Mouse (Mus musculus): Measurements from ENCODE around the gene Rfpl4. TPM values are rescaled to one million over a fixed set of nuclear protein-coding genes. Genes with fewer than 3 reads are reported as not detected.
"Not testable (repeated sequence)": the region's sequence is repeated elsewhere in the genome, so short reads cannot be mapped to it uniquely, and the experiment has no call there.

The Rfpl4 gene
- polyA plus RNA-seq, 1 experiment from 2014 or later, result not detected

- no peak for ATAC-seq
Measured at GRCm38 (mm10) chr7:5083325-5084105, 33.2 kb downstream of the Rfpl4 start.

GRCm38 (mm10) chr7:5081939-5082338 is 34.8 kb downstream of the Rfpl4 start:
- peaks cover 23% of the 10 kb centered on the region; the same call in 1 of the 2 replicates for H3K36me3 ChIP-seq (ENCODE audit: control insufficient read depth, insufficient read depth, low read length)
- no peak overlapping the region for H3K4me3 ChIP-seq (ENCODE audit: low read length)
- H3K4me1 ChIP-seq (ENCODE audit: control insufficient read depth, insufficient read depth, low read depth, low read length), result peaks cover 15% of the 10 kb centered on the region
- no peaks in the 10 kb centered on the region for H3K27me3 ChIP-seq (replicated peaks; ENCODE audit: control insufficient read depth, insufficient read depth, low read length)
- H3K4me2 ChIP-seq (ENCODE audit: low read length), result peak overlapping the region; percentile 58
- no peak for ATAC-seq
- H3K27ac ChIP-seq (ENCODE audit: low read depth, low read length), result no peak overlapping the region
- H3K9me3 ChIP-seq (ENCODE audit: control insufficient read depth, low read length), result no peaks in the 10 kb centered on the region
- no peak overlapping the region for H3K9ac ChIP-seq (ENCODE audit: low read depth, low read length)
- 98% methylated on average over 2 of the region's 2 CpGs for WGBS

More at GRCm38 (mm10) chr7:5083325-5084105, 33.2 kb downstream of the Rfpl4 start:
- no peak overlapping the region for H3K27ac ChIP-seq (ENCODE audit: low read depth, low read length)
- peaks cover 16% of the 10 kb centered on the region; the same call in 1 of the 2 replicates for H3K36me3 ChIP-seq (ENCODE audit: control insufficient read depth, insufficient read depth, low read length)
- no peak overlapping the region for H3K4me2 ChIP-seq (ENCODE audit: low read length)
- H3K4me3 ChIP-seq (ENCODE audit: low read length), result no peak overlapping the region
- H3K9ac ChIP-seq (ENCODE audit: low read depth, low read length), result no peak overlapping the region
- peaks cover 15% of the 10 kb centered on the region for H3K4me1 ChIP-seq (ENCODE audit: control insufficient read depth, insufficient read depth, low read depth, low read length)
- 91% methylated on average over 18 of the region's 18 CpGs for WGBS
- H3K9me3 ChIP-seq (ENCODE audit: control insufficient read depth, low read length), result no peaks in the 10 kb centered on the region
- H3K27me3 ChIP-seq (replicated peaks; ENCODE audit: control insufficient read depth, insufficient read depth, low read length), result no peaks in the 10 kb centered on the region

DNA sequence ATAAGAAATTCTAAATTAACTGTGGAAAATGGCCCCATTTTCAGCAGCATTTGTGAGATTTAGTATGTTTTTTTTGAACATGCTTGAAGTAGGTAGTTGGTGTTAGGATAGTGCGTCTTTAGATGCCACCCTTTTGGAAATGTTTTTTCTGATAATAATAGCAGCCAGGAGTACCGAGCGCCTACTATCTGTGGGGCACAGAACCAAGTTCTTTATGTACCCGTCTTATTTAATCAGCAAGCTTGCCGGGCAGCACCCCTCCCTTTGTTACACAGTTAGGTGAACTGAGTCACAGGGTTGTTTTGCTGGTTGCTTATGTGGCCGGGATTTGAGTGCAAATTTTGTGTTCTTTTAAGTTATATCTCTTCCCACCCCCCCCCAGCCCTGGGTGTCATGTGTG is 35.5 kb downstream of the Rfpl4 start:
- ATAC-seq, result no peak
- Histone ChIP-seq H3K9me3 (ENCODE audit: control insufficient read depth, low read length) (no peaks in the 10 kb centered on the region), H3K9ac (ENCODE audit: low read depth, low read length) (no peak overlapping the region), H3K4me3 (ENCODE audit: low read length) (peak overlapping the region; percentile 99), H3K36me3 (ENCODE audit: control insufficient read depth, insufficient read depth, low read length) (peaks cover 29% of the 10 kb centered on the region; the same call in 1 of the 2 replicates), H3K27ac (ENCODE audit: low read depth, low read length) (no peak overlapping the region), H3K27me3 (replicated peaks; ENCODE audit: control insufficient read depth, insufficient read depth, low read length) (no peaks in the 10 kb centered on the region), H3K4me2 (ENCODE audit: low read length) (peak overlapping the region; percentile 58), H3K4me1 (ENCODE audit: control insufficient read depth, insufficient read depth, low read depth, low read length) (peaks cover 15% of the 10 kb centered on the region)
- WGBS, result 69% methylated on average over 6 of the region's 6 CpGs

DNA sequence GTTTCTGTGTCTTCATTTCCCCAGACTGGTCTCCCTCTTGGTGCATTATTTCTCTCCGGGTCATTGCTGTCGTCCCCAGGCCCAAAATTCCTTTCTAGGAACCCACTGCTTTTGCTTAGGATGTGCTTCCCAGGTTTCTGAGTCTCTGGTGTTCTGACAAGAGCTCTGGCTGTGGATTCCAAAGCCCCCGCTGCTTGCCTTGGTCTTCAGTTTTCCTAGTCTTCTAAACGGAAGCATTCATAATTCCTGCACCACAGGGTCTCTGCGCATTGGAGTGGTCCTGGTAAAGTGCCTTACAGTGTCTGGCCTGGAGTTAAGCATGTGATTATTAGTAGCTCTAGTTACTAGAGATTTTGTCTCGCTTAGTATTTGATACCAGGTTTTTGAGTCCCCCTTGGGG is 35.9 kb downstream of the Rfpl4 start:
- peak overlapping the region; percentile 99 for H3K4me3 ChIP-seq (ENCODE audit: low read length)
- peaks cover 30% of the 10 kb centered on the region; the same call in 1 of the 2 replicates for H3K36me3 ChIP-seq (ENCODE audit: control insufficient read depth, insufficient read depth, low read length)
- 17% methylated on average over 6 of the region's 6 CpGs for WGBS
- peak overlapping the region; percentile 99 for H3K9ac ChIP-seq (ENCODE audit: low read depth, low read length)
- peak overlapping the region; percentile 93 for H3K27ac ChIP-seq (ENCODE audit: low read depth, low read length)
- no peaks in the 10 kb centered on the region for H3K9me3 ChIP-seq (ENCODE audit: control insufficient read depth, low read length)
- peak overlapping the region; percentile 58 for H3K4me2 ChIP-seq (ENCODE audit: low read length)
- H3K4me1 ChIP-seq (ENCODE audit: control insufficient read depth, insufficient read depth, low read depth, low read length), result peaks cover 15% of the 10 kb centered on the region
- ATAC-seq, result no peak
- H3K27me3 ChIP-seq (replicated peaks; ENCODE audit: control insufficient read depth, insufficient read depth, low read length), result no peaks in the 10 kb centered on the region

- Histone ChIP-seq H3K27ac (ENCODE audit: low read depth, low read length) (peak within 1 kb of the TSS; percentile 93), H3K27me3 (replicated peaks; ENCODE audit: control insufficient read depth, insufficient read depth, low read length) (no peaks in the 10 kb centered on the region), H3K36me3 (ENCODE audit: control insufficient read depth, insufficient read depth, low read length) (peaks cover 29% of the 10 kb centered on the region), H3K9ac (ENCODE audit: low read depth, low read length) (peak within 1 kb of the TSS; percentile 99), H3K4me3 (ENCODE audit: low read length) (peak within 1 kb of the TSS; percentile 99), H3K9me3 (ENCODE audit: control insufficient read depth, low read length) (no peaks in the 10 kb centered on the region), H3K4me1 (ENCODE audit: control insufficient read depth, insufficient read depth, low read depth, low read length) (peaks cover 15% of the 10 kb centered on the region), H3K4me2 (ENCODE audit: low read length) (peak within 1 kb of the TSS; percentile 58)
- peak; percentile 98 for ATAC-seq
- under 1% methylated on average over 78 of the region's 81 CpGs for WGBS
Measured at GRCm38 (mm10) chr7:5080010-5080751, 36.6 kb downstream of the Rfpl4 start, which contains the start of gene Epn1. TSS of gene Epn1 (plus strand) at chr7:5080235.

DNA sequence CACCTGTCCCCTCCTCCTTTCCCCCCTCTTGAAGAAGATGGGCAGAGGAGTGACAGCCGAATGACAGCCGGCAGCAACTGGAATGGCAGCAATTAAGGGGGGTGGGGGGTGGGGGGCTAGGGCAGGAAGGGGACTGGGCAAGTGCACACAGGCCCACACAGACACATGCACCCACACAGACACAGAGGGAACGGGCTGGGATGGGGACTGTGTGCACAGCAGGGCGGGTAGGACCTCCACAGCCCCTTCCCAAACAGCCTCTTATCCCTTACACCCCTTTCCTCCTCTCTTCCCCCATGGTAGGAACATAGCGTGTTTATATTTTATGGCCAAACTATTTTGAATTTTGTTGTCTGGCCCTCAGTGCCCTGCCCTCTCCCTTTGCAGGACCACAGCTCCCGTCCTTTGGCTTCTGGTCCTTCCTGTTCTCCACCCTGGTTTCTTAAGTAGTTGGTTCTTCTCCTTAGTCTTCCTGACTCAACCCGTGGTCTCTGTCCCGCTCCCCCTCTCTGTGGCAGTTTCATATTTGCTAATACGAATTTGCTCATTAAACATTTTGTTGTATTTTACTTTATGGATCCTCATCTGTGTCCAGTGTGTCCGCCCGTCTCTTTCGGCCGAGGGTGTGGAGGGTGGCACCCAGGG is 37.3 kb downstream of the Rfpl4 start:
- WGBS, result 46% methylated on average over 9 of the region's 13 CpGs
- Histone ChIP-seq H3K9ac (ENCODE audit: low read depth, low read length) (peak overlapping the region; percentile 42; the same call in 1 of the 2 replicates), H3K36me3 (ENCODE audit: control insufficient read depth, insufficient read depth, low read length) (peaks cover 27% of the 10 kb centered on the region)

GRCm38 (mm10) chr7:5076931-5077330 is 39.8 kb downstream of the Rfpl4 start:
- 96% methylated on average over 2 of the region's 2 CpGs for WGBS
- Histone ChIP-seq H3K4me1 (ENCODE audit: control insufficient read depth, insufficient read depth, low read depth, low read length) (peaks cover 12% of the 10 kb centered on the region), H3K9me3 (ENCODE audit: control insufficient read depth, low read length) (no peaks in the 10 kb centered on the region), H3K4me2 (ENCODE audit: low read length) (no peak overlapping the region), H3K4me3 (ENCODE audit: low read length) (no peak overlapping the region), H3K9ac (ENCODE audit: low read depth, low read length) (no peak overlapping the region), H3K27ac (ENCODE audit: low read depth, low read length) (no peak overlapping the region), H3K27me3 (replicated peaks; ENCODE audit: control insufficient read depth, insufficient read depth, low read length) (no peaks in the 10 kb centered on the region), H3K36me3 (ENCODE audit: control insufficient read depth, insufficient read depth, low read length) (peaks cover 35% of the 10 kb centered on the region)
- no peak for ATAC-seq

More for the DNA sequence above, 37.3 kb downstream of the Rfpl4 start:
- H3K27ac ChIP-seq (ENCODE audit: low read depth, low read length), result peak overlapping the region; percentile 73; the same call in 1 of the 2 replicates
- peaks cover 15% of the 10 kb centered on the region for H3K4me1 ChIP-seq (ENCODE audit: control insufficient read depth, insufficient read depth, low read depth, low read length)
- H3K27me3 ChIP-seq (replicated peaks; ENCODE audit: control insufficient read depth, insufficient read depth, low read length); H3K9me3 ChIP-seq (ENCODE audit: control insufficient read depth, low read length): not testable (repeated sequence)
- H3K4me3 ChIP-seq (ENCODE audit: low read length), result peak overlapping the region; percentile 99
- H3K4me2 ChIP-seq (ENCODE audit: low read length), result peak overlapping the region; percentile 58
- peak; percentile 19 for ATAC-seq

- ATAC-seq, result no peak
- Histone ChIP-seq H3K9me3 (ENCODE audit: control insufficient read depth, low read length) (no peaks in the 10 kb centered on the region), H3K9ac (ENCODE audit: low read depth, low read length) (no peak overlapping the region), H3K36me3 (ENCODE audit: control insufficient read depth, insufficient read depth, low read length) (peaks cover 44% of the 10 kb centered on the region), H3K27me3 (replicated peaks; ENCODE audit: control insufficient read depth, insufficient read depth, low read length) (no peaks in the 10 kb centered on the region), H3K4me3 (ENCODE audit: low read length) (no peak overlapping the region), H3K4me1 (ENCODE audit: control insufficient read depth, insufficient read depth, low read depth, low read length) (no peaks in the 10 kb centered on the region), H3K4me2 (ENCODE audit: low read length) (no peak overlapping the region), H3K27ac (ENCODE audit: low read depth, low read length) (no peak overlapping the region)
- 92% methylated on average over 5 of the region's 5 CpGs for WGBS
Measured at GRCm38 (mm10) chr7:5074984-5075383, 41.8 kb downstream of the Rfpl4 start.

Measured in hindbrain, embryonic 16.5 days (tissue).